Mouse (Mus musculus): ENCODE results near the gene Hnrnpc. TPM values are rescaled to one million over a fixed set of nuclear protein-coding genes. Genes with fewer than 3 reads are reported as not detected.
"Not testable (repeated sequence)": the region's sequence is repeated elsewhere in the genome, so short reads cannot be mapped to it uniquely, and the experiment has no call there.

Gene Hnrnpc
- polyA plus RNA-seq, 1 experiment from 2014 or later = 1,066 TPM

GRCm38 (mm10) chr14:52101285-52102157 is 2.3 kb downstream of the Hnrnpc start:
- Histone ChIP-seq H3K4me2 (ENCODE audit: low read depth, low read length) (no peak overlapping the region), H3K9ac (replicated peaks; ENCODE audit: low read length) (no peak overlapping the region), H3K9me3 (replicated peaks; ENCODE audit: control insufficient read depth, low read length) (no peaks in the 10 kb centered on the region), H3K36me3 (replicated peaks; ENCODE audit: control insufficient read depth, insufficient read depth, low read depth, low read length) (no peaks in the 10 kb centered on the region; the same call in 1 of the 2 replicates), H3K27ac (replicated peaks; ENCODE audit: low read depth, low read length) (no peak overlapping the region), H3K4me3 (ENCODE audit: low read depth, low read length) (no peak overlapping the region; the same call in 1 of the 2 replicates), H3K4me1 (ENCODE audit: control insufficient read depth, insufficient read depth, low read length) (no peaks in the 10 kb centered on the region; the same call in 1 of the 2 replicates), H3K27me3 (ENCODE audit: control insufficient read depth, insufficient read depth, low read length) (no peaks in the 10 kb centered on the region)
- DNase-seq (ENCODE audit: low spot score) (no peak), ATAC-seq (replicated peaks; ENCODE audit: insufficient number of reproducible peaks, low FRiP score, low TSS enrichment, low read depth) (no peak)
- WGBS = 97% methylated on average over 1 of the region's 1 CpGs

DNA sequence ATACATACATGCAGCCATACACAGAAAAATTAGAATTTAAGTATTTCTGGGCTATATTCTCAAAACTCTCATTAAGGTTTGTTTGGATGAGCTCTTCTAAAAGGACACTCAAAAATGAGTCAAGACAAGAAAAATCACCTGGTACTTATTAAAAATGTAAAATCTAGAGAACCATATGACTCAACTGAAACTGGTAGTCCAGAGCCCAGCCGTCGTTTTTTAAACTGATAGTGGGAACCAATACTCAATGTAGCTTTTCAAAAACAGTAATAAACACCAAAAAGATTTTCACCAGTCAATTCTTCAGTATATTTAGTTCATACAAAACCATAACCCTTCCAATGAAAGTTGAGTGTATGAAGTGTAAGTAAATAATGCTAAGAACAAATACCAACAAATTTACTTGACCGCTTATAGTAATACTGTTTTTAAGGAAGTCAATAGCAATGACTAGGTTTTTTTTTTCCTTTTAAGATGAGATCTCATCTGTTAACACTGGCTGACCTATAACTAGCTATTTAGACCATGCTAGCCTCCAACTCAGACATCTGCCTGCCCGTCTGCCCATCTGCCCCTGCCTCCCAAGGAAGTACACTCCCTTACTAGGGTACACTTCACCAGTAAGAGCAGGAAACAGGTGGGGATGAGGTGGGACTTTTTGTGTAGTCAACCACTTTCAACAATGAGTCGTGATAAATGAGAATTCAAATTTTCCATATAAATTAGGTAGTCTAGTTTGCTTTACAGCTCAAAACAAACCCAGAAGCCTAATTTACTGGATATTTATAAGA is 3.5 kb downstream of the Hnrnpc start:
- Histone ChIP-seq H3K27me3 (ENCODE audit: control insufficient read depth, insufficient read depth, low read length) (no peaks in the 10 kb centered on the region), H3K9ac (replicated peaks; ENCODE audit: low read length) (no peak overlapping the region), H3K4me3 (ENCODE audit: low read depth, low read length) (no peak overlapping the region), H3K36me3 (replicated peaks; ENCODE audit: control insufficient read depth, insufficient read depth, low read depth, low read length) (no peaks in the 10 kb centered on the region; the same call in none of the 2 replicates), H3K4me2 (ENCODE audit: low read depth, low read length) (no peak overlapping the region), H3K4me1 (ENCODE audit: control insufficient read depth, insufficient read depth, low read length) (no peaks in the 10 kb centered on the region; the same call in 1 of the 2 replicates), H3K9me3 (replicated peaks; ENCODE audit: control insufficient read depth, low read length) (no peaks in the 10 kb centered on the region), H3K27ac (replicated peaks; ENCODE audit: low read depth, low read length) (no peak overlapping the region)
- 77% methylated on average over 5 of the region's 5 CpGs for WGBS
- ATAC-seq (replicated peaks; ENCODE audit: insufficient number of reproducible peaks, low FRiP score, low TSS enrichment, low read depth) (no peak), DNase-seq (ENCODE audit: low spot score) (no peak)

DNA sequence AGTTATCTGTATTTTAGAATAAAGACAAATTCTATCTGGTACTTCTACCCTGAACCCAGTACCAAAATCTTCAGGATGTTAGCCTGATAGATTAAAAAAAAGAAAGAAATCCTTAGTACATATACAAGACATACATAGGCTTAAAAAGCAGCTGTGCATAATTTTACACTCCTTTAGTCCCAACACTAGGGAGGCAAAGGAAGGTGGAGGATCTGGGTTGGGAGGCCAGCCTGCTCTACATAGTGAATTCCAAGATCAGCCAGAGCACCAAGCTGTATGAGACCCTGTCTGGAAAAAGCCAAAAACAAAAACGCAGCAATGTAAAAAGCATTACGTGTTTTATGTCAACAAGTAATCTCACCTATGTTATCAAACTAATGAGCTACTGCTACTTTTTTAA is 4.3 kb downstream of the Hnrnpc start:
- DNase-seq (ENCODE audit: low spot score) (no peak), ATAC-seq (replicated peaks; ENCODE audit: insufficient number of reproducible peaks, low FRiP score, low TSS enrichment, low read depth) (no peak)
- no peaks in the 10 kb centered on the region; the same call in 1 of the 2 replicates for H3K4me1 ChIP-seq (ENCODE audit: control insufficient read depth, insufficient read depth, low read length)
- H3K9ac ChIP-seq (replicated peaks; ENCODE audit: low read length) = no peak overlapping the region
- H3K27ac ChIP-seq (replicated peaks; ENCODE audit: low read depth, low read length) = no peak overlapping the region
- 85% methylated on average over 2 of the region's 2 CpGs for WGBS
- H3K27me3 ChIP-seq (ENCODE audit: control insufficient read depth, insufficient read depth, low read length) = no peaks in the 10 kb centered on the region
- H3K4me2 ChIP-seq (ENCODE audit: low read depth, low read length) = no peak overlapping the region
- no peak overlapping the region for H3K4me3 ChIP-seq (ENCODE audit: low read depth, low read length)
- H3K9me3 ChIP-seq (replicated peaks; ENCODE audit: control insufficient read depth, low read length) = no peaks in the 10 kb centered on the region
- no peaks in the 10 kb centered on the region; the same call in none of the 2 replicates for H3K36me3 ChIP-seq (replicated peaks; ENCODE audit: control insufficient read depth, insufficient read depth, low read depth, low read length)

- H3K27ac ChIP-seq (replicated peaks; ENCODE audit: low read depth, low read length); H3K9ac ChIP-seq (replicated peaks; ENCODE audit: low read length); ATAC-seq (replicated peaks; ENCODE audit: insufficient number of reproducible peaks, low FRiP score, low TSS enrichment, low read depth); H3K9me3 ChIP-seq (replicated peaks; ENCODE audit: control insufficient read depth, low read length); H3K36me3 ChIP-seq (replicated peaks; ENCODE audit: control insufficient read depth, insufficient read depth, low read depth, low read length); H3K4me3 ChIP-seq (ENCODE audit: low read depth, low read length); DNase-seq (ENCODE audit: low spot score); H3K4me2 ChIP-seq (ENCODE audit: low read depth, low read length); H3K4me1 ChIP-seq (ENCODE audit: control insufficient read depth, insufficient read depth, low read length); H3K27me3 ChIP-seq (ENCODE audit: control insufficient read depth, insufficient read depth, low read length): not testable (repeated sequence)
- 87% methylated on average over 3 of the region's 3 CpGs for WGBS
These were observed 5.4 kb downstream of the Hnrnpc start for GRCm38 (mm10) chr14:52098387-52098786.

DNA sequence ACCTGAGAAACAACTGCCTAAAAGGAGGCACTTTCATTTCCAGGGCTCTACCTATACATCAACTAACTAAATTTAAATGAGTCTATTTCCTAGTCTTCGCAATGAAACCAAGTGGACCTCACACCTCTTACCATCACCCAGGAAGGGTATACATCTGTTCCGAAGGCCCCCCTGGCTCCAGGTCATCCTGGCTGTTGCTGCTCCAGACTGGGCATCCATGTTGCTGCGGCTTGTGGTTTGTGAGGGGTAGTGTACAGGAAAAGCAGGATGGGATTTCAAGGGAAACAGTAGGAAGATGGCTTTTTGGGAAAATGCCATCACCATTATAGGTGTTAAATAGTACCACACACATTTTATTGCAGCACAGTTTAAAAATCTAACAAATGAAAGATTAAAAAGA is 6.6 kb downstream of the Hnrnpc start:
- not testable (repeated sequence) for H3K36me3 ChIP-seq (replicated peaks; ENCODE audit: control insufficient read depth, insufficient read depth, low read depth, low read length); DNase-seq (ENCODE audit: low spot score); H3K27me3 ChIP-seq (ENCODE audit: control insufficient read depth, insufficient read depth, low read length); H3K27ac ChIP-seq (replicated peaks; ENCODE audit: low read depth, low read length); H3K9me3 ChIP-seq (replicated peaks; ENCODE audit: control insufficient read depth, low read length); H3K4me2 ChIP-seq (ENCODE audit: low read depth, low read length); H3K4me3 ChIP-seq (ENCODE audit: low read depth, low read length); ATAC-seq (replicated peaks; ENCODE audit: insufficient number of reproducible peaks, low FRiP score, low TSS enrichment, low read depth); H3K4me1 ChIP-seq (ENCODE audit: control insufficient read depth, insufficient read depth, low read length); H3K9ac ChIP-seq (replicated peaks; ENCODE audit: low read length)
- WGBS = 95% methylated on average over 3 of the region's 3 CpGs

GRCm38 (mm10) chr14:52094533-52094932 is 9.3 kb downstream of the Hnrnpc start:
- ATAC-seq (replicated peaks; ENCODE audit: insufficient number of reproducible peaks, low FRiP score, low TSS enrichment, low read depth) (no peak), DNase-seq (ENCODE audit: low spot score) (no peak)
- H3K4me3 ChIP-seq (ENCODE audit: low read depth, low read length) = no peak overlapping the region
- H3K9me3 ChIP-seq (replicated peaks; ENCODE audit: control insufficient read depth, low read length) = no peaks in the 10 kb centered on the region
- H3K36me3 ChIP-seq (replicated peaks; ENCODE audit: control insufficient read depth, insufficient read depth, low read depth, low read length) = no peaks in the 10 kb centered on the region; the same call in none of the 2 replicates
- no peak overlapping the region for H3K9ac ChIP-seq (replicated peaks; ENCODE audit: low read length)
- WGBS = 87% methylated on average over 1 of the region's 1 CpGs
- no peak overlapping the region for H3K27ac ChIP-seq (replicated peaks; ENCODE audit: low read depth, low read length)
- no peaks in the 10 kb centered on the region for H3K4me1 ChIP-seq (ENCODE audit: control insufficient read depth, insufficient read depth, low read length)
- H3K4me2 ChIP-seq (ENCODE audit: low read depth, low read length) = no peak overlapping the region
- H3K27me3 ChIP-seq (ENCODE audit: control insufficient read depth, insufficient read depth, low read length) = no peaks in the 10 kb centered on the region

- Histone ChIP-seq H3K4me3 (ENCODE audit: low read depth, low read length) (no peak overlapping the region), H3K36me3 (replicated peaks; ENCODE audit: control insufficient read depth, insufficient read depth, low read depth, low read length) (peaks cover 9% of the 10 kb centered on the region), H3K9me3 (replicated peaks; ENCODE audit: control insufficient read depth, low read length) (no peaks in the 10 kb centered on the region), H3K4me2 (ENCODE audit: low read depth, low read length) (no peak overlapping the region), H3K27ac (replicated peaks; ENCODE audit: low read depth, low read length) (no peak overlapping the region), H3K27me3 (ENCODE audit: control insufficient read depth, insufficient read depth, low read length) (no peaks in the 10 kb centered on the region), H3K9ac (replicated peaks; ENCODE audit: low read length) (no peak overlapping the region), H3K4me1 (ENCODE audit: control insufficient read depth, insufficient read depth, low read length) (no peaks in the 10 kb centered on the region)
- ATAC-seq (replicated peaks; ENCODE audit: insufficient number of reproducible peaks, low FRiP score, low TSS enrichment, low read depth) (no peak), DNase-seq (ENCODE audit: low spot score) (no peak)
These were observed 20.7 kb downstream of the Hnrnpc start for GRCm38 (mm10) chr14:52083083-52083482.
